Mouse (Mus musculus) liver, postnatal 0 days (tissue): ENCODE results near the gene Creb3l2. TPM values are rescaled to one million over a fixed set of nuclear protein-coding genes. Genes with fewer than 3 reads are reported as not detected.

Experiments used
- ATAC-seq: fragments of 200-750 bp; cut with Nextera tagmentation; 2 replicates; pipeline ENCODE4 v1.8.0; 2017; ENCODE audit warnings: mild to moderate bottlenecking, moderate library complexity
- DNase-seq: peaks from one replicate; pipeline ENCODE4 v3.0.0-alpha.2; 2016
- H3K27ac ChIP-seq: fragments of 300-500 bp; sonication (generic); 2 replicates; pipeline ENCODE4 v1.5.1; 2014; ENCODE audit warnings: antibody characterized with exemption, moderate library complexity, mild to moderate bottlenecking, low read depth
- H3K27me3 ChIP-seq: fragments of 300-500 bp; sonication (generic); 2 replicates; pipeline ENCODE4 v1.6.1; 2014; ENCODE audit warnings: low read length, control low read depth, mixed read lengths; ENCODE audit not compliant: insufficient read depth
- H3K36me3 ChIP-seq: fragments of 300-500 bp; sonication (generic); replicated peaks from 2 replicates; pipeline ENCODE4 v1.6.1; 2014; ENCODE audit warnings: mild to moderate bottlenecking, control low read depth, low read length, moderate library complexity, mixed read lengths; ENCODE audit not compliant: insufficient read depth
- H3K4me1 ChIP-seq: fragments of 300-500 bp; sonication (generic); 2 replicates; pipeline ENCODE4 v1.6.1; 2014; ENCODE audit warnings: antibody characterized with exemption, mild to moderate bottlenecking, control low read depth; ENCODE audit not compliant: insufficient read depth
- H3K4me2 ChIP-seq: fragments of 300-500 bp; sonication (generic); 2 replicates; pipeline ENCODE4 v1.6.1; 2014; ENCODE audit warnings: low read depth, mild to moderate bottlenecking, low read length, moderate library complexity, mixed read lengths
- H3K4me3 ChIP-seq: fragments of 300-500 bp; sonication (generic); 2 replicates; pipeline ENCODE4 v1.5.1; 2014; ENCODE audit warnings: low read depth, low read length
- H3K9ac ChIP-seq: fragments of 300-500 bp; sonication (generic); replicated peaks from 2 replicates; pipeline ENCODE4 v1.6.1; 2014; ENCODE audit warnings: mild to moderate bottlenecking, moderate library complexity
- H3K9me3 ChIP-seq: fragments of 300-500 bp; sonication (generic); 2 replicates; pipeline ENCODE4 v1.6.1; 2016; ENCODE audit warnings: mild to moderate bottlenecking, control low read depth, low read length, mixed read lengths
- CTCF ChIP-seq: sonication (generic); IDR thresholded peaks from 2 replicates; pipeline ENCODE4 v1.5.1; 2016; ENCODE audit warnings: antibody characterized with exemption, low read depth
- EP300 ChIP-seq: IDR thresholded peaks from 2 replicates; pipeline ENCODE4 v1.6.1; 2016; ENCODE audit warnings: antibody characterized with exemption, low read depth, mild to moderate bottlenecking
- WGBS: fragments of 180-500 bp; shearing (Covaris S2); extraction: QIAGEN DNeasy Blood & Tissue Kit; methylation state at CpG from one replicate; pipeline ENCODE4 v1.1.7; 2014; ENCODE audit not compliant: insufficient replicate concordance; 5-methylcytosine and 5-hydroxymethylcytosine counted together
- polyA plus RNA-seq: library from polyadenylated mRNA; unstranded; fragments of >200 nt; fragmentation: Nextera tagmentation; extraction: Ambion mirVana; gene quantifications from 2 replicates; pipeline ENCODE4 v1.2.1, GENCODE M21; 2015

Creb3l2 gene
- polyA plus RNA-seq, 1 experiment from 2014 or later = 2.1 TPM

DNA sequence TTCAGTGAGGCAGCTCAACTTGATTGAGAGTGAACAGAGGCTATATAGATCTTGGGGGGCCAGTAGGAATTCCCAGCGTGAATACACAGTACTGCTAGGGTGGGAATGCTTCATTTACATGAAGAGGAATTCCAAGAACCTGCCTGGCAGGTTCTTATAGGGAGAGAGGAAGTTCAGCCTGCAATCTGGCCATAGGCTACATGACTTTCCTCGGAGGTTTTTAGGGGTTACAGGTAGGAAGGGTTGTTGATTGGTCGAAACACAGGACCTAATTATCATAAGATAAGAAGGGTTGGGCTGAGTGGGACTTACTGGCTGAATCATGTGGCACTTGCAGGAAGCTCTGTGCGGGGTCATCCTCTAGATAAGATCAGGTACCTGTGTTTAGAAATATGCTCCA, 9.7 kb upstream of the Creb3l2 start:
- peaks cover 2% of the 10 kb centered on the region; the same call in 1 of the 2 replicates for H3K4me1 ChIP-seq
- H3K27ac ChIP-seq = no peak overlapping the region
- 37% methylated on average over 4 of the region's 4 CpGs for WGBS
- TF ChIP-seq CTCF = no peak
- TF ChIP-seq EP300 = no peak
- ATAC-seq (no peak), DNase-seq (no peak)
- H3K4me3 ChIP-seq = no peak overlapping the region
- H3K9me3 ChIP-seq = no peaks in the 10 kb centered on the region
- H3K4me2 ChIP-seq = no peak overlapping the region
- H3K9ac ChIP-seq = no peak overlapping the region
- no peaks in the 10 kb centered on the region for H3K36me3 ChIP-seq
- H3K27me3 ChIP-seq = no peaks in the 10 kb centered on the region

DNA sequence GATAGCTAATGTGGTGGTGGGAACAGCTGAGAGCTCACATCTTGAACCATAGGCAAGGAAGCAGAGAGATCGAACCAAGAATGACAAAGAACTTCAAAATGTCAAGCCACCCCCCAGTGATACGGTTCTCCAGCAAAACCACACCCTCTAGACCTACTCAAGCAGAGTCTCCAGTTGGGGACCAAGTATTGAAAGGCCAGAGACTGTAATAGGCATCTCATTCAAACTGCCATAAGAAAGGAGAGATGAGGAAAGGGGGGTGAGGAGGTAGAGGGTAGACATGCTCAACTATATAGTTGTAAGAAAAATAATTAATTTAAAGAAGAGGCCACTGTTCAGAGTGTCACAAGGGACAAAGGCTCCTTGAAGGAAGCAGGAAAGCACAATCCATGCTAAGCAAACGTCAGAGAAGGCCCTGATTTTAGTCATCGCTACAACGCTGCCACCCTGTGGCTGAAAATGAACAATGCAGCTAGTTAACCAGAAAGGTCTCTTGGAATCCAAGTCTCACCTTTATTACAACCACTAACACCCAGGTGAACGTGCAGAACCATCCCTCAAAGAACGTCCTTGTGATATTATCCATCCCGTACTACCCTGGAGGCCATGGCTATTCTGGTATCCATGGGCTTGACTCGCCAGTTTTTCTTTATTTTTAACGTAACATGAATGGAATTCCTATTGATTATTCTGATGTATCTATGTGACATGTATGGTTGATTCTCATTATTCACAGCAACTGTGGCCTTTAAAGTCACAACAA, 5.9 kb upstream of the Creb3l2 start:
- no peaks in the 10 kb centered on the region for H3K36me3 ChIP-seq
- 24% methylated on average over 10 of the region's 10 CpGs for WGBS
- no peaks in the 10 kb centered on the region for H3K9me3 ChIP-seq
- H3K4me1 ChIP-seq = peaks cover 2% of the 10 kb centered on the region; the same call in 1 of the 2 replicates
- no peak overlapping the region for H3K4me2 ChIP-seq
- ATAC-seq = peak; percentile 27; the same call in 1 of the 2 replicates
- DNase-seq = peak; percentile 75
- H3K9ac ChIP-seq = no peak overlapping the region
- H3K27me3 ChIP-seq = no peaks in the 10 kb centered on the region
- H3K27ac ChIP-seq = no peak overlapping the region
- H3K4me3 ChIP-seq = no peak overlapping the region
- TF ChIP-seq EP300 (no peak), CTCF (peak; percentile 90)

DNA sequence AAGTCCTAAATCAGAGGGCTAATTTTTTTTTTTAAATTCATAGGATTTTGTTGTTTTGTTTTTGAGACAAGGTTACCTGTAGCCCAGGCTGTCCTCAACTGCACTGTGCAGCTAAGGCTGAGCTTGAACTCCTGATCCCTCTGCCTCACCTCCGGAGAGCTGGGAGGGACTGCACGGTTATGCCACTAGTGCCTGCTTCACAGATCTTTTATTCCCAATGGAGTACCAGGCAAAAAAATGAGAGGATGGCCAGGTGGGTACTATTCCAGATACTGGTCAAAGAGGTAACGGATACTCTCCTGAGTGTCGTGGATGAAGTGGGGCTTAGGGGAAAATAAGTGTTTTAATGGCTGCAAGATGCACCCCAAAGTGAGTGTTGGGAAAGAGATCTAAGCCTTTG, 835 bp upstream of the Creb3l2 start:
- Histone ChIP-seq H3K36me3 (no peaks in the 10 kb centered on the region), H3K27me3 (no peaks in the 10 kb centered on the region), H3K4me2 (peak overlapping the region; percentile 87), H3K9me3 (no peaks in the 10 kb centered on the region), H3K4me3 (peak overlapping the region; percentile 69), H3K4me1 (peaks cover 12% of the 10 kb centered on the region), H3K27ac (peak overlapping the region; percentile 49; the same call in 1 of the 2 replicates), H3K9ac (no peak overlapping the region)
- ATAC-seq = no peak
- TF ChIP-seq CTCF (no peak), EP300 (no peak)
- 42% methylated on average over 4 of the region's 4 CpGs for whole genome bisulfite sequencing
- no peak for DNase-seq

DNA sequence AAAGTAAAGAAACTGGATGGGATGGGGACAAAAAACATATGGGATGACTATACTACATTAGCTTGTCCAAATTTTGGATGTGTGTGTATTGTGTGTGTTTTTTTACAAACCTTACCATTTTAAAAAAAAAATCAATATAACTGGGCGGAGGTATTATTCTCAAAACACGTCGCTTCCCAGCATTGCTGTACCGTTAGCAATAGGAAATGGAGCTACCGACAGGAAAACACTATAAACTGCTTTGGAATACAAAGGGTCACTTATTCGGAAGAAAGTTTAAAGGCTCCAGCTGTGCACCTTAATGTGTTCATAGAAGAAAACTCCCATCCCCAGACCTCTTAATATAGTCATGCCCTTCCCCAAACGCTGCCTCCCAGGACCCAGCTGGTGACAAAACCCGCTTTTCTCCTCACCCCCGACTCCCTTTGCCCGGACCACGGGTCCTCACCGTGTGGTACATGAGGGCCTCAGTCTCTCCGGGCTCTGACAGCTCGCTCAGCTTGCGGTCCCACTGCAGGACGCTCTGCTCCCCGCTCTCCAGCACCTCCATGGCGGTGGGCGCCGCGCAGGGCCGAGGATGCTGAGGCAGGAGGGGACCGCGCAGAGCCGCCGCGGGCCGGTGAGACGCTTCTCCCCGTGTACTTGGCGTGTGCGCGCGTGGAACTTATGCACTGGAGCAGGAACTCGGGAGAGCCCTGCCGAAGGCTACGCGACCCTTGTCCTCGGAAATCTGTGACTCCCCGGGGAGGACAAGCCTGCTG, 515 bp downstream of the Creb3l2 start:
- WGBS = under 1% methylated on average over 40 of the region's 40 CpGs
- TF ChIP-seq EP300 (no peak), CTCF (no peak)
- Histone ChIP-seq H3K36me3 (no peaks in the 10 kb centered on the region; the same call in 1 of the 2 replicates), H3K4me3 (peak overlapping the region; percentile 69), H3K4me1 (peaks cover 14% of the 10 kb centered on the region), H3K27me3 (no peaks in the 10 kb centered on the region), H3K9ac (peak overlapping the region; percentile 79), H3K27ac (peak overlapping the region; percentile 77), H3K4me2 (peak overlapping the region; percentile 87), H3K9me3 (no peaks in the 10 kb centered on the region)
- DNase-seq (no peak), ATAC-seq (peak; percentile 38)

DNA sequence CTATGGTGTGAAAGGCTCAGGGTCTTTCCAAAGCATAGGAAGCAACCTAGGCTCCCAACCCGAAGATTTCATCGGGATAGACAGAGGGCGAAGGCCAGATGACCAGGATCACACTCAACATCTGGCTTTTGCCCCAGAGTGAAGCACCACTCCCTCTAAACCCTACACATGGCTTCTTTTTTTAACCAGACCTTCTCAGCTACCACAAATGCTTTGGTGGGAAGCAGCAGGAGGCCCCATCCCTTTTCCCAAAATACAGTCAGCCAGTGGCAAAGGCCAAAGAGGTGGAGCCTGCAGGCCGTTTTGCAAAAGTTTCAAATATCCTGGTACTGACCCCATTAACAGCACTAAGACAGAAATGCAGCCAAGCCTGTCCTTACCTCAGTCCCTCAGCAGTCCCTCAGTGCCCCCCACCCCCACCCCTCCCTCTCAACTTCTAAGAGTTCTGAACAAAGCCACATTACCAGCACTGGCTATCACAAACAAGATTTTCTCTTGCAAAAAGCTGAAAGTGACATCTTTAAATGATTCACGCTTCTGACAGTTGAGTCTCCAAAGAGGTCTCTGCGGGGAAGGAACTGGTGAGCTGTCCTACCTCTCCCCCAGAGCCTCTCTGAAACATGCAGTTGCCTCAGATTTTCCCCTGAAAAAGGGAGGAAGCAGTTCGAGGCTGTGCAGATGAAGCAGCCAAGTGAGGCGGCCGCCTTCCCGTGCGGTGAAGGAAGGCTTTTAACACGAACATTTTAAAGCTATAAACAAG, 1.3 kb downstream of the Creb3l2 start:
- H3K9me3 ChIP-seq = no peaks in the 10 kb centered on the region
- H3K4me2 ChIP-seq = peak overlapping the region; percentile 87
- H3K4me1 ChIP-seq = peaks cover 20% of the 10 kb centered on the region
- H3K9ac ChIP-seq = peak overlapping the region; percentile 79
- H3K27ac ChIP-seq = peak overlapping the region; percentile 77
- 14% methylated on average over 12 of the region's 12 CpGs for WGBS
- no peak for TF ChIP-seq CTCF
- no peak for TF ChIP-seq EP300
- no peaks in the 10 kb centered on the region for H3K27me3 ChIP-seq
- ATAC-seq (no peak), DNase-seq (peak; percentile 26)
- no peaks in the 10 kb centered on the region; the same call in 1 of the 2 replicates for H3K36me3 ChIP-seq
- H3K4me3 ChIP-seq = peak overlapping the region; percentile 69
